Mouse (Mus musculus): ENCODE measurements around the gene Cygb. TPM values are rescaled to one million over a fixed set of nuclear protein-coding genes. Genes with fewer than 3 reads are reported as not detected.
"Not testable (repeated sequence)": the region's sequence is repeated elsewhere in the genome, so short reads cannot be mapped to it uniquely, and the experiment has no call there.

Cygb gene
- polyA plus RNA-seq, 1 experiment from 2014 or later: 3.7 TPM

- no peak for TF ChIP-seq EP300 (IDR thresholded peaks at IDR 0.05; ENCODE audit: low read depth)
- WGBS (ENCODE audit: insufficient replicate concordance): 79% methylated on average over 14 of the region's 14 CpGs
- Histone ChIP-seq H3K27ac (ENCODE audit: low read depth) (no peak overlapping the region), H3K27me3 (ENCODE audit: insufficient read depth, low read length) (no peaks in the 10 kb centered on the region), H3K9ac (replicated peaks) (no peak overlapping the region), H3K4me3 (ENCODE audit: low read depth, low read length) (no peak overlapping the region), H3K9me3 (ENCODE audit: low read length) (no peaks in the 10 kb centered on the region), H3K4me1 (ENCODE audit: insufficient read depth) (peaks cover 14% of the 10 kb centered on the region), H3K36me3 (replicated peaks; ENCODE audit: insufficient read depth, low read length) (peaks cover 48% of the 10 kb centered on the region), H3K4me2 (ENCODE audit: low read depth, low read length) (no peak overlapping the region)
- no peak for ATAC-seq
- DNase-seq: no peak
These were observed 22.3 kb upstream of the Cygb start for GRCm38 (mm10) chr11:116676175-116676976.

DNA sequence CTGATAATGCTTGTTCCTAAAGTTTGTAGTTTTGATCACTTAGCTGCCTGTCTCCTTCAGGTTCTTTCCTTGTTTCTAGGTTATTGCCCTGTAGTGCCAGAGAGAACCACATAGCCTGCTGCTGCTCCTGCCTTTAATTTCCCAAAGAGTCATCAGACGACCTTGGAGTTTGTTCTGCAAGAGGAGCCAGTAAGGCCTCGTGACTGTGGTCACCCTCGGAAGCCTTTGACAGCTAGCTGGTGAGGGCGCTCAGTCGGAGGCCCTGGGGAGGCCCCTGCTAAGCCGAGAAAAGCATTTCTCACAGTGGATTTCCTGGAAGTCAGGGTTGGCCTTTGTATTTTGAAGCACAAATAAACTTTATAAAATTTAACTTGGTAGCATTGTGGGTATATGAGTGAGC is 21.3 kb upstream of the Cygb start:
- ATAC-seq; DNase-seq; H3K9me3 ChIP-seq (ENCODE audit: low read length); H3K9ac ChIP-seq (replicated peaks); H3K27ac ChIP-seq (ENCODE audit: low read depth); H3K4me3 ChIP-seq (ENCODE audit: low read depth, low read length); H3K27me3 ChIP-seq (ENCODE audit: insufficient read depth, low read length); H3K4me2 ChIP-seq (ENCODE audit: low read depth, low read length): not testable (repeated sequence)
- Histone ChIP-seq H3K36me3 (replicated peaks; ENCODE audit: insufficient read depth, low read length) (peaks cover 48% of the 10 kb centered on the region), H3K4me1 (ENCODE audit: insufficient read depth) (peaks cover 22% of the 10 kb centered on the region)
- WGBS (ENCODE audit: insufficient replicate concordance): 61% methylated on average over 6 of the region's 6 CpGs

GRCm38 (mm10) chr11:116674616-116675379 is 20.7 kb upstream of the Cygb start:
- Histone ChIP-seq H3K9ac (replicated peaks) (no peak overlapping the region), H3K36me3 (replicated peaks; ENCODE audit: insufficient read depth, low read length) (peaks cover 48% of the 10 kb centered on the region), H3K27me3 (ENCODE audit: insufficient read depth, low read length) (no peaks in the 10 kb centered on the region), H3K4me1 (ENCODE audit: insufficient read depth) (peaks cover 22% of the 10 kb centered on the region), H3K9me3 (ENCODE audit: low read length) (no peaks in the 10 kb centered on the region), H3K27ac (ENCODE audit: low read depth) (no peak overlapping the region), H3K4me2 (ENCODE audit: low read depth, low read length) (no peak overlapping the region), H3K4me3 (ENCODE audit: low read depth, low read length) (no peak overlapping the region)
- DNase-seq (no peak), ATAC-seq (no peak)
- TF ChIP-seq CTCF (IDR thresholded peaks at IDR 0.05; ENCODE audit: low read depth) (no peak), EP300 (IDR thresholded peaks at IDR 0.05; ENCODE audit: low read depth) (no peak)
- 78% methylated on average over 7 of the region's 7 CpGs for WGBS (ENCODE audit: insufficient replicate concordance)

GRCm38 (mm10) chr11:116673410-116673809 is 19.3 kb upstream of the Cygb start:
- ATAC-seq (no peak), DNase-seq (no peak)
- TF ChIP-seq EP300 (IDR thresholded peaks at IDR 0.05; ENCODE audit: low read depth): no peak
- no peak for TF ChIP-seq CTCF (IDR thresholded peaks at IDR 0.05; ENCODE audit: low read depth)
- Histone ChIP-seq H3K4me2 (ENCODE audit: low read depth, low read length) (peak overlapping the region; percentile 78), H3K27ac (ENCODE audit: low read depth) (no peak overlapping the region), H3K9me3 (ENCODE audit: low read length) (no peaks in the 10 kb centered on the region), H3K4me3 (ENCODE audit: low read depth, low read length) (no peak overlapping the region), H3K36me3 (replicated peaks; ENCODE audit: insufficient read depth, low read length) (peaks cover 42% of the 10 kb centered on the region), H3K4me1 (ENCODE audit: insufficient read depth) (peaks cover 22% of the 10 kb centered on the region), H3K27me3 (ENCODE audit: insufficient read depth, low read length) (no peaks in the 10 kb centered on the region), H3K9ac (replicated peaks) (no peak overlapping the region)
- WGBS (ENCODE audit: insufficient replicate concordance): 72% methylated on average over 2 of the region's 2 CpGs

DNA sequence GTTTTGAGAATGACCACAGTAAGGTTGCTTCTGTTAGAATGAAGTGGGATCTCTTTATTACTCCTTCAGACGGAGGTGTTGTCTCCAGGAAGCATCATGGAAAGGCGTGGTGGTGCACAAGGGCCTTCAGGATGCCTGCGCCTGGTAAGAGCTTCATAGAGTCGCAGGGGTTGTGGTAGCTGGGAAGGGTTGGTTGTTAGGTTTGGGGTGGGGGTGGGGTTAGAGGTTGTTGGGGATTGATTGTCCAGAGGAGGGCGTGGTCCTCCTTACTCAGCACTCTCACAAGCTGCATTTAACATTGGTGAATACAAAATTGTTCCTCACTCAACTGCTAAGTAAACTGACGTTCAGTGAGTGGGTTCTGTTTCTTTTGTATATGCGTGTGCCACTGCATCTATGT is 18.5 kb upstream of the Cygb start:
- TF ChIP-seq EP300 (IDR thresholded peaks at IDR 0.05; ENCODE audit: low read depth): no peak
- TF ChIP-seq CTCF (IDR thresholded peaks at IDR 0.05; ENCODE audit: low read depth): no peak
- peak overlapping the region; percentile 75 for H3K4me3 ChIP-seq (ENCODE audit: low read depth, low read length)
- 15% methylated on average over 7 of the region's 7 CpGs for WGBS (ENCODE audit: insufficient replicate concordance)
- ATAC-seq (no peak), DNase-seq (peak; percentile 47)
- peak overlapping the region; percentile 78 for H3K27ac ChIP-seq (ENCODE audit: low read depth)
- H3K36me3 ChIP-seq (replicated peaks; ENCODE audit: insufficient read depth, low read length): peaks cover 38% of the 10 kb centered on the region
- no peaks in the 10 kb centered on the region for H3K27me3 ChIP-seq (ENCODE audit: insufficient read depth, low read length)
- H3K4me2 ChIP-seq (ENCODE audit: low read depth, low read length): peak overlapping the region; percentile 78
- peak overlapping the region; percentile 90 for H3K9ac ChIP-seq (replicated peaks)
- no peaks in the 10 kb centered on the region for H3K9me3 ChIP-seq (ENCODE audit: low read length)
- peaks cover 22% of the 10 kb centered on the region for H3K4me1 ChIP-seq (ENCODE audit: insufficient read depth)

GRCm38 (mm10) chr11:116671845-116672434 is 17.8 kb upstream of the Cygb start:
- Histone ChIP-seq H3K27me3 (ENCODE audit: insufficient read depth, low read length) (no peaks in the 10 kb centered on the region), H3K9me3 (ENCODE audit: low read length) (no peaks in the 10 kb centered on the region), H3K9ac (replicated peaks) (peak overlapping the region; percentile 90), H3K36me3 (replicated peaks; ENCODE audit: insufficient read depth, low read length) (peaks cover 37% of the 10 kb centered on the region), H3K4me2 (ENCODE audit: low read depth, low read length) (peak overlapping the region; percentile 78), H3K4me3 (ENCODE audit: low read depth, low read length) (peak overlapping the region; percentile 75), H3K4me1 (ENCODE audit: insufficient read depth) (peaks cover 22% of the 10 kb centered on the region), H3K27ac (ENCODE audit: low read depth) (peak overlapping the region; percentile 78)
- DNase-seq (no peak), ATAC-seq (peak; percentile 7)
- TF ChIP-seq CTCF (IDR thresholded peaks at IDR 0.05; ENCODE audit: low read depth) (no peak), EP300 (IDR thresholded peaks at IDR 0.05; ENCODE audit: low read depth) (no peak)
- WGBS (ENCODE audit: insufficient replicate concordance): under 1% methylated on average over 24 of the region's 24 CpGs
